Mouse (Mus musculus) skeletal muscle tissue, adult 2 months (tissue): ENCODE data around the gene Hip1.
"Not testable (repeated sequence)": the region's sequence is repeated elsewhere in the genome, so short reads cannot be mapped to it uniquely, and the experiment has no call there.

Experiments used
- DNase-seq: peaks from one replicate; pipeline ENCODE4 v3.0.0-alpha.2; 2012; ENCODE audit warnings: low read depth, low spot score

The Hip1 gene

GRCm38 (mm10) chr5:135369196-135369595 is 175.7 kb downstream of the Hip1 start:
- DNase-seq = not testable (repeated sequence)

GRCm38 (mm10) chr5:135368312-135368711 is 176.6 kb downstream of the Hip1 start:
- no peak for DNase-seq

- DNase-seq = no peak
Measured at GRCm38 (mm10) chr5:135367841-135368240, 177.1 kb downstream of the Hip1 start.

- no peak for DNase-seq
Measured at GRCm38 (mm10) chr5:135363540-135363939, 181.4 kb downstream of the Hip1 start.

GRCm38 (mm10) chr5:135362572-135362971 is 182.3 kb downstream of the Hip1 start:
- no peak for DNase-seq

GRCm38 (mm10) chr5:135359772-135360171 is 185.1 kb downstream of the Hip1 start:
- DNase-seq = no peak

- DNase-seq = no peak
Measured at GRCm38 (mm10) chr5:135357556-135357955, 187.4 kb downstream of the Hip1 start.
